Mouse (Mus musculus) erythroid progenitor cell, adult 5-6 weeks (primary cell): ENCODE measurements around the gene Adam15. TPM values are rescaled to one million over a fixed set of nuclear protein-coding genes. Genes with fewer than 3 reads are reported as not detected.

Experiments
- ATAC-seq: replicated peaks from 2 replicates; pipeline ENCODE4 v1.8.0; 2016; ENCODE audit warnings: moderate number of reproducible peaks, mild to moderate bottlenecking, moderate TSS enrichment, inconsistent platforms; ENCODE audit not compliant: poor library complexity, low FRiP score, severe bottlenecking
- total RNA-seq, 2 experiments: library from RNA; stranded (forward) in 1 of 2; stranded (reverse) in 1 of 2; fragments of 150-400 nt in 1 of 2; fragments of 186-747, 209-891 nt in 1 of 2; gene quantifications; 2 replicates each; pipeline versions ENCODE4 v1.2.3 to v1.2.4; 2015 to 2017; ENCODE audit warnings: low replicate concordance in 2 of 2

The Adam15 gene
- total RNA-seq (2015; ENCODE audit: low replicate concordance) = 6.5 and 13.8 TPM in 2 replicates
- total RNA-seq (2017; ENCODE audit: low replicate concordance) = 0.77 and 3.5 TPM in 2 replicates

DNA sequence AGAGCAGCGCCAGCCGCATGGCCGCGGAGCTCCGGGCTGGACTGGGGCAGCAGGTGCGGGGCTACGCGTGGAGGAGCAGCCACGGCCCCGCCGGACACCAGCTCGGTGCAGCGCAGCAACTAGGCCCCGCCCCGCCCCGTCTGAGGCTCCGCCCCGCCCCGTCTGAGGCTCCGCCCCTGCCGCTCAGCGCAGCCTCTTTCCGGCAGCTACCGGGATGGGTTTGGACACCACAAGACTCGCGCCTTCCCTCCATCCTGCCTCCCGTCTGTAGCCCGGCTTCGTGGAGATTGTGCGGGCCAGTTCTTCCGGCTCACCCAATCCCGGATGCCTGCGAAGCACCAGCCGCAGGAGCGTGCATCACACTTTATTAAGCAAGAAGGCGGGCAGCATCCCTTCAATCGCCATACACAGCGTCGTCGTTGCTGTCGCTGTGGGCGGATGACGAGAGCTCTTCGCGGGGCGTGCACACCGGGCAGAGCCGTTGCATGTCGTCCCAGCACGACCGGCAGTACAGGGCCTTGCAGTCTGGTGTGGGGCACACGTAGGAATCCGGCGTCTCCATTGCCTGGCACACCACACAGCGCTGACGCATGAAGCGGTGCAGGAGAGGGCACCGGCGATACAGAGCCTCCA is at the start of gene Adam15:
Adam15 (minus strand) TSS at position 128 of the 633 bp plus-strand sequence.
- peak; percentile 61 for ATAC-seq

DNA sequence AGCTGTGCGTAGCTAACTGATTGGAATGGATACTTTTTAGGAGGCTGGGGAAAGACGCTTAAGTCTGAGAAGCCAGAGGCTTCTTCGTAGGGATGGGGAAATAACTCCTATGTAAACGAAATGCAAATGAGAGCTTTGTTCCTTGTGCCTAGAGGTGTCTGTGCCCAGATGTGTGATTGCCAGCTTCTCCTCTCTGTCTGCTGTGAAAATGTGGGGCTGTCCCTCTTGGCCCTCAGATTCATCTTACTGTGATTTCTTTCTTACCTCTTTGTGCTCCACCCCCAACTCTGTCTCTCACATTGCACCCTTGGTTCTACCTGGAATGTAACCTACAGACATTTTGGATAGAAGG is 46.8 kb upstream of the Adam15 start:
- ATAC-seq = no peak

DNA sequence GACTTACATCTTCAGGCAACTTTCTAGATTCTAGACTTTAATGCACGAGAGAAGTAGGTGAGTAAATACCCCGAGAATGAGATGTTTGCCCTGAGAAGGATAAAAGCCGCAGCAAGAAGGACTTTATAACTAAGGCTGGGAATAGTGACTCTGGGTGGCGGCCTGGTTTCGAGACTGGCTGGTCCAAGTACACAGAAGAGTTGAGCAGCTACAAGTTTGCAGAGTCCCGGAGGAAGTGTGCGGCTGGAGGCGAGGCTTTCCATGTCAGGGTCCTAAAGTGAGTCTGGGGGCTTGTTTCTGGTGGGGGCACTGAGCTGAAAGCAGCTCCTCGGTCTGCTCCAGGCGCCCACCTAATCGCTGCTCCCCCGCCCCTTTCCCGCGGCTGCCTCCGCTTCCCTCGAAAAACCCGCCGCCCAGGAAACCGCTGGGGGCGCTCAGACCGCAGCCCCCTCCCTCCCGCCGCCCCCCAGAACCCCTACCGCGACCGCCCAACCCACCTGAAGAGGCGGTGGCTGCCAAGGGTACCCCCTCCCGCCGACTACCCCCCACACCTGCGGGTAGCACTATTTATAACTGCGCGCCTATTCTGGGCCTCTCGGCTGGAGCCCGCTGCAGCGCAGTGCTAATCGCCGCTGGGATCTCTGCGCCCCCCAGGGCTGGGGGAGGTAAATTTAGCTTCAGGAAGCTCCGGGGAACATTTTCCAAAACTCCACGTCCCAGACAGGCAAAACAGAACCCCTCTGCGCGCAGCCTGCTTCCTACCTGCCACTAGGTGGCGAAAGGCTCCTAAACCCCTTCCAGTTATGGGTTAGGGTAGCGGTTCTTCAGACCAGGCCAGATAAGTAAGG is 46.2 kb upstream of the Adam15 start:
- no peak for ATAC-seq

- no peak for ATAC-seq
Observed at GRCm38 (mm10) chr3:89395419-89395805, 45.6 kb upstream of the Adam15 start.

- ATAC-seq = peak; percentile 53
Observed at GRCm38 (mm10) chr3:89394894-89395256, 45.1 kb upstream of the Adam15 start.

- ATAC-seq = peak; percentile 63
Observed at GRCm38 (mm10) chr3:89394006-89394893, 44.5 kb upstream of the Adam15 start, which contains the start of gene Zbtb7b. TSS of gene Zbtb7b (minus strand) at chr3:89394776.

DNA sequence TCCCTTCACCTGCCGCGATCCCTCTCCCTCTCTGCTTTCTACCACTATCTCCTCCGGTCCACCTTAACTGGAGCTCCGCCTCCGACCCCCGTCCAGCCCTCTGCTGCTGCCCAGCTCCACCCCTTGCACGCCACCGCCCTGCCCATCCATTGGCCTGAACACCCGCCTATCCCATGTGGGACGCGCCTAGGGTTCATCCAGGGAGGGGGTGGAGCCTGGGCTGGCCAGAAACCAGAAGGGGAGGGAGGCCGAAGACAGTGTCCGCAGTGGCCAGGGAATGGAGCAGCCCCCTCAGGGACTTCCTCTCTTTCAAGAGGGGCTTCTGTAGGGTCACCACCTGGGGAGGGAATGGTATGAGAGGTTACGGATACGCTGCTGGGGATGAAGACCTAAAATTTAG is 43.8 kb upstream of the Adam15 start:
- peak; percentile 89 for ATAC-seq

GRCm38 (mm10) chr3:89392871-89393311 is 43.1 kb upstream of the Adam15 start:
- ATAC-seq = no peak

DNA sequence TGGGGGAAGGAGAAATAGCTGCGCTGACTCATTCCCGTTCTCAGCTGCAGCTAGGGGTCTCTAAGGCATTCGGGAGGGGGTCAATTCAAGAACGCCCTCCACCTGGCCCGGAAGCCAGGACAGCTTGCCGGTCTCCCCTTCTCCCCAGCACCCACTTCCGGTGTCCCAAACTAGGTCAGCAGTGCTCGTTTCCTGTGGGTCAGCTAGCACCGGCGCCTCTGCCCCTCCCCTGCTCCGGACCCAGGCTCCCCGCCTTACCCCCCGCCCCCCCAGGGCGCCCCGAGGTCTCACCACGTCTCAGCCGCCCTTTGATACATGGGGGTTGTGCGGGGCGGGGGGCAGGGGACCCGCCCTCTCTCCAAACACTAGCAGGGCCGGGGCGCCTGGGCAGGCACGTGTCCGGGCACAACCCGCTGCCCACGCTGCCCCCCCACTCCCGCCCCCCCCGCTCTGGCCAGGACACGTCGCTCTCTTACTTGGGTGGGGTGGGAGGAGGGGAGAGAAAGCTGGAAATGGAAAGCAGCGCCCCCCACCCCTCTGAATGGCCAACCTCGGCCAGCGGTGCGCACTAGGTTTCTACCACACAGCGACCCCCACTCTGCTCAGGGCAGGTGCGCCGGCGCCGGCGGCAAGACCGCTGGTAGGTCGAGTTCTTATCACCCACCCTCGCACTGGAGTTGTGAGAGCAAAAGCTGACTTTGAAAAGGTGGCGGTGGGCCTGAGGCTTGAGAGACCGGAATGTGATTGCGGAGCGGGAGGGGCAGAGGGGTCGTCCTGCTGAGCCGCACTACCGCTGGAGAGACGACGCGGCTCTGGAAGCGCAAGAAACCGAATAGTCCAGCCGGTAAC is 42.1 kb upstream of the Adam15 start:
- ATAC-seq = no peak

GRCm38 (mm10) chr3:89390699-89391662 is 41.2 kb upstream of the Adam15 start:
- no peak for ATAC-seq

DNA sequence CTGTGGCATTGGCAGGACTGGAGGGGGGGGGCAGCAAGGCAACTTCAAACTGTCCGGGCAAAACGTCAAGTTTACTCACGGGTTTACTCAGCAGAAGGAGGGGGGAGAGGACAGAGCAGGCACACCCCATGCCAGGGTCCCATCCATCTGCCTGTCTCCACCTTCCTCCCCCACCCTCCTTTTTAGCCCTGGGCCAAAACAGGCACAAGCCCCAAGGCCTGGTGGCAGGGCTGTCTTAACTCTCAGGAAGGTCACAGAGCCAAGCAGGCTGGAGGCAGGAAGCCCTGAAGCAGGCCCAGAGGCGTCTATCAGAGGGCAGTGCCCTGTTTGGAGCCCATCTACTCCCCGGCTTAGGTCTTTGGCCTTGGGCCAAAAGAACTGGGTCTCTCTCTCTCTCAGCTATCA is 40.3 kb upstream of the Adam15 start:
- ATAC-seq = no peak

- no peak for ATAC-seq
Observed at GRCm38 (mm10) chr3:89388901-89389740, 39.3 kb upstream of the Adam15 start.

DNA sequence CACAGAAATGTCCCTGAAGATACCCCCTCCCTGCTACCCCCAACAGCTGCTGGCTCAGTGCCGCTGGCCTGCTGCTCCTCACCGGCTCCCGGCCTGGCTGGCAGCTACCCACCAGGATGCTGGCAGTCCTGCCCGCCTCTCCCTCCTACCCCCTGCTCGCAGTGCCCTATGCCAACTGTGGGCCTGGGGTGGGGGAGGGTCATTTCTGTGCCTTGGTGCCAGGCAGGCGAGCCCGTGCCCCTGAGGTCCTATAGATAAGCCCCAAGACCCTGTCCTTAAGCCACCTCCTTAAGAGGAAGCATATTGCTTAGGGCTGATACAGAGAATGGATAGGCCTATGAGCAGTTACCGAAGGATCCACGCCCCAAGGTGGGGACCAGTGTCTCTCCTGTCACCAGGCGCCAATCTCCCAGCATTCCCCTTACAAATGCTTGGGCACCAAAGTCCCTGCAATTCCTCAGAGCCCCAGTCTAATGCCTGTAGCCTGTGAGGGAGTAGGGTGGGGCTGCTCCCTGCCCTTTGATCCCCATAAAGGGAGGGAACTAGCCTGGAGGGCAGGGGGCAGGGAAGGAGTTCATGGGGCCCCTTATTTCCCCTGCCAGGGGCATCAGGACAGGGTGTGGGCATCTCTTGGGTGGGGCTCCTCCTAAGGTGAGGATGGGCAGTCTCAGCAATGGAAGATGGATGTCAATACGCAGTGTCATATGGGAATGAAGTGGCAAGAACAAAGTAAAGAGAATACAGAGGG is 38.5 kb upstream of the Adam15 start:
- ATAC-seq = no peak

GRCm38 (mm10) chr3:89387632-89388031 is 37.8 kb upstream of the Adam15 start:
- ATAC-seq = no peak

- ATAC-seq = no peak
Observed at GRCm38 (mm10) chr3:89386438-89387420, 36.9 kb upstream of the Adam15 start.
